Mouse (Mus musculus) stomach, embryonic 16.5 days (tissue): ENCODE data around the gene Rgs6. TPM values are rescaled to one million over a fixed set of nuclear protein-coding genes. Genes with fewer than 3 reads are reported as not detected.

Source experiments
- ATAC-seq: fragments of 200-750 bp; cut with Nextera tagmentation; 2 replicates; pipeline ENCODE4 v1.8.0; 2017; ENCODE audit warnings: moderate number of reproducible peaks, moderate TSS enrichment; ENCODE audit not compliant: insufficient read depth, low FRiP score
- H3K27ac ChIP-seq: fragments of 300-500 bp; sonication (generic); 2 replicates; pipeline ENCODE4 v1.5.1; 2014; ENCODE audit warnings: low read length
- H3K27me3 ChIP-seq: fragments of 300-500 bp; sonication (generic); 2 replicates; pipeline ENCODE4 v1.6.1; 2014; ENCODE audit warnings: low read length, control low read depth, mixed read lengths; ENCODE audit not compliant: control insufficient read depth, insufficient read depth
- H3K36me3 ChIP-seq: fragments of 300-500 bp; sonication (generic); 2 replicates; pipeline ENCODE4 v1.6.1; 2014; ENCODE audit warnings: low read length; ENCODE audit not compliant: control insufficient read depth, insufficient read depth
- H3K4me1 ChIP-seq: fragments of 300-500 bp; sonication (generic); 2 replicates; pipeline ENCODE4 v1.6.1; 2014; ENCODE audit warnings: low read length, control low read depth, mixed read lengths; ENCODE audit not compliant: control insufficient read depth, insufficient read depth
- H3K4me2 ChIP-seq: fragments of 300-500 bp; sonication (generic); 2 replicates; pipeline ENCODE4 v1.6.1; 2014; ENCODE audit warnings: low read depth, low read length, mixed read lengths
- H3K4me3 ChIP-seq: fragments of 300-500 bp; sonication (generic); replicated peaks from 2 replicates; pipeline ENCODE4 v1.5.1; 2014; ENCODE audit warnings: mild to moderate bottlenecking, low read length
- H3K9ac ChIP-seq: fragments of 300-500 bp; sonication (generic); 2 replicates; pipeline ENCODE4 v1.6.1; 2014; ENCODE audit warnings: low read length
- H3K9me3 ChIP-seq: fragments of 300-500 bp; sonication (generic); replicated peaks from 2 replicates; pipeline ENCODE4 v1.6.1; 2016; ENCODE audit warnings: low read length, control low read depth; ENCODE audit not compliant: control insufficient read depth
- WGBS: fragments of 180-500 bp; shearing (Covaris S2); extraction: QIAGEN DNeasy Blood & Tissue Kit; methylation state at CpG from one replicate; pipeline ENCODE4 v1.1.7; 2014; 5-methylcytosine and 5-hydroxymethylcytosine counted together
- polyA plus RNA-seq: library from polyadenylated mRNA; unstranded; fragments of >200 nt; fragmentation: Nextera tagmentation; extraction: Ambion mirVana; gene quantifications from 2 replicates; pipeline ENCODE4 v1.2.1, GENCODE M21; 2015

The Rgs6 gene
- polyA plus RNA-seq, 1 experiment from 2014 or later, result 1.5 TPM

DNA sequence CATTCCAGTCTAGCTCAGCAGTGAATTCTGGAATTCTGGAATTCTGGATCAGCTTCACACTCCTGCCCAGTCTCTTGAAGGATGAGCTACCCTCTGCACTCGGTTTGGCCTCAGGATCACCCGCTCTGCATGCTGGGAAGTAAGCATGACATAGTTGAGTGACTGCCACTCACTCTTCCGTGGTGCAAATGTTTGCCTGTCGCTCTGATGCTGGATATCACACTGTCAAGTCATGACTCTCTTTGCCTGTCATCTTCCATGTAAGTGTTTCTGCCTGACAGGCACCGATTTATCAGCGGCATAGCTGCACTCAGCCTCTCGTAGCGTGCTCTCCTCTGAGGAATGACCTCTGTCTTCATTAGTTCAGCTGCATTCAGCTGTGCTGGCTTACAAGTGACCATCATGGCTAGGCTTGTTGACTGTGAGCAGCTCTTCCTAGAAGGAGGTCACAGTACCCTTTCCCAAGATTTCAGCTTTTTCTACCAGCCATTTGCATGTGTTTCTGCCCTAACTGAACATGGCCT is 135.0 kb downstream of the Rgs6 start:
- ATAC-seq, result no peak
- no peak overlapping the region for H3K9ac ChIP-seq
- H3K4me1 ChIP-seq, result no peaks in the 10 kb centered on the region
- H3K27ac ChIP-seq, result no peak overlapping the region
- H3K36me3 ChIP-seq, result no peaks in the 10 kb centered on the region
- no peak overlapping the region for H3K4me3 ChIP-seq
- WGBS, result 82% methylated on average over 8 of the region's 8 CpGs
- no peaks in the 10 kb centered on the region for H3K9me3 ChIP-seq
- H3K27me3 ChIP-seq, result no peaks in the 10 kb centered on the region
- no peak overlapping the region for H3K4me2 ChIP-seq

- no peak overlapping the region for H3K4me3 ChIP-seq
- H3K9me3 ChIP-seq, result no peaks in the 10 kb centered on the region
- H3K9ac ChIP-seq, result no peak overlapping the region
- no peak for ATAC-seq
- no peak overlapping the region for H3K4me2 ChIP-seq
- no peaks in the 10 kb centered on the region for H3K4me1 ChIP-seq
- H3K27ac ChIP-seq, result no peak overlapping the region
- H3K36me3 ChIP-seq, result no peaks in the 10 kb centered on the region
- 87% methylated on average over 4 of the region's 4 CpGs for WGBS
- H3K27me3 ChIP-seq, result no peaks in the 10 kb centered on the region
Observed at GRCm38 (mm10) chr12:82726255-82726654, 138.2 kb downstream of the Rgs6 start.

GRCm38 (mm10) chr12:82731587-82731986 is 143.5 kb downstream of the Rgs6 start:
- H3K4me1 ChIP-seq, result no peaks in the 10 kb centered on the region
- H3K9me3 ChIP-seq, result no peaks in the 10 kb centered on the region
- no peak overlapping the region for H3K4me3 ChIP-seq
- ATAC-seq, result no peak
- 67% methylated on average over 7 of the region's 7 CpGs for WGBS
- H3K4me2 ChIP-seq, result no peak overlapping the region
- H3K9ac ChIP-seq, result no peak overlapping the region
- H3K27me3 ChIP-seq, result no peaks in the 10 kb centered on the region
- H3K27ac ChIP-seq, result no peak overlapping the region
- no peaks in the 10 kb centered on the region for H3K36me3 ChIP-seq

DNA sequence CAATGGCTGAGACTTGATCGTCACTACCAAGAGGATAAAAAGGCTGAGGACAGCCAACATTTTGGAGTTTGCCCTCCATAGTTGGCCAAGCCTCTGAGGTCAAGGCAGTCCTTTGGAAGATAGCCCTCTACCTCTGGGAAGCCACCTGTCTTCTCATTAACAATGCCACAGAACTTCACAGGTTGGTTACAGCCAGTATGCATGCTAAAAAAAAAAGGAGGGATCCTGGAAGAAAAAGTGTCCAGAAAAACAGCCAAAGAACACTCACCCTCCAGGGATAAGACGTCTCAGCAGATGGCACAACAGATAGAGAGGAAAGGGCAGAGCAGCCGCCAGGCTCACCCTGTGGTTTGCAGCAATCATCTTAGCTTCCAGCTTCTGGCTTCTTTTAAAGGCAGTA is 154.9 kb downstream of the Rgs6 start:
- H3K9me3 ChIP-seq, result no peaks in the 10 kb centered on the region
- no peak overlapping the region for H3K4me2 ChIP-seq
- H3K27ac ChIP-seq, result no peak overlapping the region
- no peak overlapping the region for H3K4me3 ChIP-seq
- 86% methylated on average over 3 of the region's 3 CpGs for WGBS
- ATAC-seq, result no peak
- no peaks in the 10 kb centered on the region for H3K36me3 ChIP-seq
- H3K4me1 ChIP-seq, result no peaks in the 10 kb centered on the region
- no peak overlapping the region for H3K9ac ChIP-seq
- no peaks in the 10 kb centered on the region for H3K27me3 ChIP-seq

GRCm38 (mm10) chr12:82744026-82744425 is 155.9 kb downstream of the Rgs6 start:
- WGBS, result 78% methylated on average over 3 of the region's 3 CpGs
- Histone ChIP-seq H3K9ac (no peak overlapping the region), H3K4me3 (no peak overlapping the region), H3K9me3 (no peaks in the 10 kb centered on the region), H3K27me3 (no peaks in the 10 kb centered on the region), H3K4me1 (no peaks in the 10 kb centered on the region), H3K27ac (no peak overlapping the region), H3K36me3 (no peaks in the 10 kb centered on the region), H3K4me2 (no peak overlapping the region)
- ATAC-seq, result no peak

DNA sequence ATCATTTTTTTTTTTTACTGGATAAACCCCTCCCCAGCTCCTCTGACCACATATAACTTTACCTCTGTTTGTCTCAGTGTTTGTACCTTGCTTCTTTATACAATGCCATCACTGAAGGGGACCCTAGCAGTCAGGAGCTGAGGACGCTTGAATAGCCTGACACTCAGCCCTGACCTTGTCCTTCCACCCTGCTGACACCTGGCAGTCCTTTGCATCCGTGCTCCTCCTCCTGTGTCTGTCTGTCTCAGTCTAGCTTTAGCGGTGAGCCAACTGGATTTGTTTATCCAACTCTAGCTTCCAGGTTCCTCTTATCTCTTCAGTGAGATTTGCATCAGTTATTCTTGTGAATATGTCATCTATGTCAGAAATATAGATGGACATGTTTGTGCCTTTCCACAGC is 156.7 kb downstream of the Rgs6 start:
- Histone ChIP-seq H3K27me3 (no peaks in the 10 kb centered on the region), H3K9me3 (no peaks in the 10 kb centered on the region), H3K27ac (no peak overlapping the region), H3K9ac (no peak overlapping the region), H3K4me2 (no peak overlapping the region), H3K4me1 (no peaks in the 10 kb centered on the region), H3K4me3 (no peak overlapping the region), H3K36me3 (no peaks in the 10 kb centered on the region)
- no peak for ATAC-seq
- WGBS, result 26% methylated on average over 3 of the region's 3 CpGs

DNA sequence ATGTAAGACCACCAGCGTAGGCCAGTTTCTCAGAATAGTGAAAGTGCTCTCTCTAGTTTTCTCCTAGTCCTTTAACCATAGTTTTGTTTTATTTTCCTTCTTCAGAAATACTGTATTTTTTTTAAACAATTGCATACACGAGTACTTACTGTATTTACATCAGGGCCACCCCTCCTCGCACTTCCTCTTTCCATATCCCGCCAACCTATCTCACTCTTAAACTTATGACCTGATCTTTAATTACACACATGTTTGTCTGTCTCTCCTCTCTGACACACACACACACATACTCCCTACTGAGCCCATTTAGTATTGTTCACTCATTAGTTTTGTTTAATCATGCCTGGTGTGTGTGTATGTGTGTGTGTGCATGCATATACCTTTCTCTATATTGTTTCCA is 159.0 kb downstream of the Rgs6 start:
- no peak overlapping the region for H3K4me2 ChIP-seq
- no peak overlapping the region for H3K27ac ChIP-seq
- no peaks in the 10 kb centered on the region for H3K9me3 ChIP-seq
- no peaks in the 10 kb centered on the region for H3K36me3 ChIP-seq
- no peak overlapping the region for H3K9ac ChIP-seq
- no peak for ATAC-seq
- H3K27me3 ChIP-seq, result no peaks in the 10 kb centered on the region
- 75% methylated on average over 4 of the region's 4 CpGs for WGBS
- no peaks in the 10 kb centered on the region for H3K4me1 ChIP-seq
- no peak overlapping the region for H3K4me3 ChIP-seq

GRCm38 (mm10) chr12:82751846-82752245 is 163.8 kb downstream of the Rgs6 start:
- Histone ChIP-seq H3K9ac (no peak overlapping the region), H3K4me3 (no peak overlapping the region), H3K4me2 (no peak overlapping the region), H3K27ac (no peak overlapping the region), H3K9me3 (no peaks in the 10 kb centered on the region), H3K27me3 (no peaks in the 10 kb centered on the region), H3K4me1 (no peaks in the 10 kb centered on the region), H3K36me3 (no peaks in the 10 kb centered on the region)
- WGBS, result 69% methylated on average over 2 of the region's 2 CpGs
- ATAC-seq, result no peak

GRCm38 (mm10) chr12:82754501-82754900 is 166.4 kb downstream of the Rgs6 start:
- H3K4me2 ChIP-seq, result no peak overlapping the region
- no peaks in the 10 kb centered on the region for H3K9me3 ChIP-seq
- no peak for ATAC-seq
- H3K4me3 ChIP-seq, result no peak overlapping the region
- no peak overlapping the region for H3K9ac ChIP-seq
- no peaks in the 10 kb centered on the region for H3K4me1 ChIP-seq
- H3K36me3 ChIP-seq, result no peaks in the 10 kb centered on the region
- WGBS, result 30% methylated on average over 3 of the region's 3 CpGs
- H3K27ac ChIP-seq, result no peak overlapping the region
- no peaks in the 10 kb centered on the region for H3K27me3 ChIP-seq

GRCm38 (mm10) chr12:82756756-82757155 is 168.7 kb downstream of the Rgs6 start:
- Histone ChIP-seq H3K9me3 (no peaks in the 10 kb centered on the region), H3K9ac (no peak overlapping the region), H3K4me3 (no peak overlapping the region), H3K27ac (no peak overlapping the region), H3K4me2 (no peak overlapping the region), H3K27me3 (no peaks in the 10 kb centered on the region), H3K36me3 (no peaks in the 10 kb centered on the region), H3K4me1 (no peaks in the 10 kb centered on the region)
- 45% methylated on average over 6 of the region's 6 CpGs for WGBS
- ATAC-seq, result no peak
